Mouse (Mus musculus) midbrain, postnatal 0 days (tissue): ENCODE data around the gene Acsl3. TPM values are rescaled to one million over a fixed set of nuclear protein-coding genes. Genes with fewer than 3 reads are reported as not detected.

Source experiments
- ATAC-seq: fragments of 200-750 bp; cut with Nextera tagmentation; 2 replicates; pipeline ENCODE4 v1.8.0; 2017; ENCODE audit warnings: moderate number of reproducible peaks, mild to moderate bottlenecking, moderate TSS enrichment, moderate library complexity; ENCODE audit not compliant: low FRiP score
- DNase-seq: peaks from one replicate; pipeline ENCODE4 v3.0.0-alpha.2; 2015; ENCODE audit warnings: low spot score
- H3K27ac ChIP-seq: fragments of 300-500 bp; sonication (generic); 2 replicates; pipeline ENCODE4 v1.5.1; 2014; ENCODE audit warnings: low read depth, mild to moderate bottlenecking, low read length, mixed read lengths
- H3K27me3 ChIP-seq: fragments of 300-500 bp; sonication (generic); 2 replicates; pipeline ENCODE4 v1.6.1; 2014; ENCODE audit warnings: low read length, control low read depth, mixed read lengths; ENCODE audit not compliant: insufficient read depth
- H3K36me3 ChIP-seq: fragments of 300-500 bp; sonication (generic); 2 replicates; pipeline ENCODE4 v1.6.1; 2014; ENCODE audit warnings: low read length, control low read depth, mixed read lengths; ENCODE audit not compliant: insufficient read depth
- H3K4me1 ChIP-seq: fragments of 300-500 bp; sonication (generic); 2 replicates; pipeline ENCODE4 v1.6.1; 2014; ENCODE audit warnings: mild to moderate bottlenecking, control low read depth, antibody characterized with exemption, low read length, mixed read lengths; ENCODE audit not compliant: insufficient read depth
- H3K4me2 ChIP-seq: fragments of 300-500 bp; sonication (generic); 2 replicates; pipeline ENCODE4 v1.6.1; 2014; ENCODE audit warnings: low read depth, mild to moderate bottlenecking, low read length, mixed read lengths; ENCODE audit not compliant: poor library complexity, severe bottlenecking
- H3K4me3 ChIP-seq: fragments of 300-500 bp; sonication (generic); 2 replicates; pipeline ENCODE4 v1.5.1; 2014; ENCODE audit warnings: low read depth, mild to moderate bottlenecking, low read length, moderate library complexity
- H3K9ac ChIP-seq: fragments of 300-500 bp; sonication (generic); replicated peaks from 2 replicates; pipeline ENCODE4 v1.6.1; 2014; ENCODE audit warnings: mild to moderate bottlenecking, low read length, moderate library complexity, mixed read lengths; ENCODE audit not compliant: poor library complexity, severe bottlenecking
- H3K9me3 ChIP-seq: fragments of 300-500 bp; sonication (generic); 2 replicates; pipeline ENCODE4 v1.6.1; 2016; ENCODE audit warnings: low read length, control low read depth
- CTCF ChIP-seq: IDR thresholded peaks from 2 replicates; pipeline ENCODE4 v1.5.1; 2016; ENCODE audit warnings: antibody characterized with exemption, mild to moderate bottlenecking
- WGBS: fragments of 180-500 bp; shearing (Covaris S2); extraction: QIAGEN DNeasy Blood & Tissue Kit; methylation state at CpG from one replicate; pipeline ENCODE4 v1.1.7; 2014; 5-methylcytosine and 5-hydroxymethylcytosine counted together
- polyA plus RNA-seq: library from polyadenylated mRNA; unstranded; fragments of >200 nt; fragmentation: Nextera tagmentation; extraction: Ambion mirVana; gene quantifications from 2 replicates; pipeline ENCODE4 v1.2.1, GENCODE M21; 2015
- total RNA-seq: library from RNA; depleted of rRNA; stranded (reverse); fragments of >200 nt; gene quantifications from 2 replicates; pipeline ENCODE4 v1.2.3, GENCODE M21; 2014

The Acsl3 gene
- total and polyA plus RNA-seq, 2 experiments from 2014 or later: 87.5 to 108 TPM

DNA sequence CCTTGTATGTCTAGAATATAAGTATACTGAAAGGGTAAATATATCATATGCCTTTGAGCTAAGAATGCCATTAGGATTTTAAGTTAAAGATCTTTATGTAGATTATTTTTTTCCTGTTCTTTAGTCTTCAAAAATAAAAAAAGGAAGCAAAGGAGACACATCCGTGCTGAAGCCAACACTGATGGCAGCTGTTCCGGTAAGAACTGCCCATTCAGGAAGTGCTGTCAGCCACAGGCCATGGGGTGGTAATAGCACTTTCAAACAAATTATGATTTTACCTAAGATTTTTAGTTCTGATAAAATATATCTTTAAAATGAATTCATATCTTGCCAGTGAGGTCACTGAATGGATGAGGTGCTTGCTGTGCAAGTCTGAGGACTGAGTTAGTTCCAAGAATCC lies 38.7 kb downstream of the Acsl3 start:
- Histone ChIP-seq H3K9ac (no peak overlapping the region), H3K4me3 (no peak overlapping the region), H3K4me1 (no peaks in the 10 kb centered on the region), H3K4me2 (no peak overlapping the region), H3K36me3 (peaks cover 40% of the 10 kb centered on the region), H3K27me3 (no peaks in the 10 kb centered on the region), H3K9me3 (no peaks in the 10 kb centered on the region), H3K27ac (no peak overlapping the region)
- 93% methylated on average over 2 of the region's 2 CpGs for WGBS
- TF ChIP-seq CTCF: no peak
- DNase-seq: no peak
- ATAC-seq: no peak

DNA sequence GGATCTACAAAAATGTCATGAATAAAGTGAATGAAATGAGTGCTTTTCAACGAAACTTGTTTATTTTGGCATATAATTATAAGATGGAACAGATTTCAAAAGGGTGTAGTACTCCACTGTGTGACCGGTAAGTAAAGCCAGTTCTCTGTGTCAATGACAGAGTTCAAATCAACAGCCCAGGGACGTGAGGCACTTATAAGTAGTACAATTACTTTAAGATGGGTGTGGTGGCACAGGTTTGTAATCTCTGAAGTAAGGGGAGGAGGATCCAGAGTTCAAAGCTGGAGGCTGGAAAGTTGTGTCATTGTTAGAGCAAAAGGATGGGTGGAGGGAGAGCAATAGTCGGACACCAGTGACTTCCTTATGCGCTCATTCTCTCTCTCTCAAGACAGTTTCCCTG lies 39.3 kb downstream of the Acsl3 start:
- Histone ChIP-seq H3K36me3 (peaks cover 44% of the 10 kb centered on the region), H3K9ac (no peak overlapping the region), H3K4me2 (no peak overlapping the region), H3K4me3 (no peak overlapping the region), H3K27ac (no peak overlapping the region), H3K27me3 (no peaks in the 10 kb centered on the region), H3K9me3 (no peaks in the 10 kb centered on the region), H3K4me1 (no peaks in the 10 kb centered on the region)
- DNase-seq (no peak), ATAC-seq (no peak)
- 90% methylated on average over 5 of the region's 5 CpGs for WGBS
- no peak for TF ChIP-seq CTCF

DNA sequence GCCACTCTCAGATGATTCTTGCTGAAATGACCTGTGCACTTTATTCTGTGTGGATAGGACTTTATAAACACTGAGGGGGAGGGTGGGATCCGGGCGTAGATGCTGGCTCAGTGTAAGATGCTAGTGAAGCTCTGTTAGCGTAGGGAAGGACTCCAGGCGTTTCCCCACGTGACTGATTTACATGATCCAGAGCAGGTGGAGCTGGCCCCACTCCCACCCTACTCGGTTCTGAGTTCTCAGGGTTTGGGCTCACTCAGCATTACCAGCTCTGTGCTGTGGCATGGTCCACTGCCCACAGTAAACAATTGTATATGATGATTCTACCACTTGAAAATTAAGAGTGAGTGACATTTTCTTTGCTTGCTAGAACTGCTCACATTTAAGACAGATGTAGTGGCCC lies 40.5 kb downstream of the Acsl3 start:
- no peak for TF ChIP-seq CTCF
- DNase-seq (no peak), ATAC-seq (no peak)
- WGBS: 78% methylated on average over 6 of the region's 6 CpGs
- H3K4me2 ChIP-seq: no peak overlapping the region
- no peaks in the 10 kb centered on the region for H3K27me3 ChIP-seq
- no peak overlapping the region for H3K9ac ChIP-seq
- H3K27ac ChIP-seq: no peak overlapping the region
- peaks cover 47% of the 10 kb centered on the region for H3K36me3 ChIP-seq
- no peaks in the 10 kb centered on the region for H3K9me3 ChIP-seq
- no peak overlapping the region for H3K4me3 ChIP-seq
- H3K4me1 ChIP-seq: no peaks in the 10 kb centered on the region

DNA sequence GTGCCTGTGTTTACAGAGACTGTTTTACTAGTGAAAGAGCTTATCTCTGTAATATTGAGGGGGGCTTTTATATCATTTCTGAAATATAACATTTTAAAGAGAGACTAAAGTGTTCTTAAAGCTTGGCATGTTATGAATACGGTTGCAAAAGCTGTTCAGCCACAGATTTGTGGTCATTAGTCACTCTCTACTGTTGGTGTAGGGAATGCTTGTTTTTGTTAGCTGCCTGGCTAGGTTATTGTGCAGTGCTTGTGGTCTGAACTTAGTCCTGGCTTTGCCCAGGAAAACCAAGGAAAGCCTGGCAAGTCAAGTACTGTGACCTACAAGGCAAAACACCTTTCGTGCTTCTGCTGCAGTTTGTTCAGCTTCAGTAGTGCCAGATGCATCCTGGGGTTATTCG lies 44.1 kb downstream of the Acsl3 start:
- DNase-seq: no peak
- WGBS: 96% methylated on average over 3 of the region's 3 CpGs
- no peak for TF ChIP-seq CTCF
- H3K27ac ChIP-seq: no peak overlapping the region
- H3K4me2 ChIP-seq: no peak overlapping the region
- no peak overlapping the region for H3K4me3 ChIP-seq
- no peaks in the 10 kb centered on the region for H3K9me3 ChIP-seq
- ATAC-seq: no peak
- H3K36me3 ChIP-seq: peaks cover 51% of the 10 kb centered on the region
- H3K9ac ChIP-seq: no peak overlapping the region
- no peaks in the 10 kb centered on the region for H3K4me1 ChIP-seq
- no peaks in the 10 kb centered on the region for H3K27me3 ChIP-seq

DNA sequence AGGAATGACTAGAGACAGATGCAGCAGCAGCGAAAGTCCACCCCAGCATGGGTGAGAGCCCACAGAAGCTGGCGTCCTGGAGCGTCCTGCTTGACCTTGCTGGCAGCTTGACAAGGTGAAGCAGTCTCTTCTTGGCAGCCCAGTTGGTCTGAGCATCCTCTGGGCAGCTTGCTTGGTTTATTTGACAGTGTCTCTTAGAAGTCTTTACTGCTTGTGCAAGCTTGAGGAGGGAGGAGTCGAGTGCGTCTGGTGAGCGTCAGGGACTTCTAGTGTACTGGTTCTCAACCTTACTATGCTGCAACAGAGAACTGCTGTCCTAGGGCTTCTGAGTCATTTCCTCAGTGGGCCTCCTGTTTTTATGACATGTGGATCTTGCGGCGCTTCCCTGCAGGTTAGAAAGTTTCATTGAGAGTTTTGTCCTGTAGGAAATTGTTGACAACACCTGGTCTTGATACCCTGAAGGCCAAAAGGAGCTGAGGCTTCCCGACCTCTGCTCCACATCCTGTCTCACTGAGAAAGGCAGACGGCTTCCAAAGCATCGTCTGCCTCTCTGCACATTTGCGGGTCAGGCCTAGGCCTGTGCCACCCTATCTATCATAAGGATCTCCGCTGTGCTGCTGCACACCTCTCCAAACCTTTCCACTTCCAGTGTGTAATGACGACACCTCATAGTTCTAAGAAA lies 44.8 kb downstream of the Acsl3 start:
- no peak for TF ChIP-seq CTCF
- WGBS: 88% methylated on average over 14 of the region's 14 CpGs
- Histone ChIP-seq H3K4me2 (no peak overlapping the region), H3K36me3 (peaks cover 46% of the 10 kb centered on the region), H3K4me1 (no peaks in the 10 kb centered on the region), H3K4me3 (no peak overlapping the region), H3K27ac (no peak overlapping the region), H3K9me3 (no peaks in the 10 kb centered on the region), H3K27me3 (no peaks in the 10 kb centered on the region), H3K9ac (no peak overlapping the region)
- DNase-seq (no peak), ATAC-seq (no peak)

DNA sequence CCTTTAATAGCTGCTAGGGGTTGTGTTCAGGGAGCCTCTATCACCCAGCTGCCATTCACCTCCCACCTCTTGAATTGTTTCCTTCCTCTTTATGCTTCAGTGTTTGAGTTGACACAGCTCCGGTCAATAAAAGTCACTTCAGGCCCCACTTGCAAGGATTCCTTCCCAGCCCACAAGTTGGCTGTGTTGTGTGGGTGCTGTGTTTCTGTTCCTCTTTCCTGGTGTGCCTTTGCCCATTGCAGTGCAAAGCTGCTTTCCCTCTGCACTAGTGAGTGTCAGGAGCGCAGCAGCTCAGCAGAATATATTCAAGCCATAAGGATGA lies 45.3 kb downstream of the Acsl3 start:
- H3K4me3 ChIP-seq: no peak overlapping the region
- H3K27ac ChIP-seq: no peak overlapping the region
- no peak for TF ChIP-seq CTCF
- no peak overlapping the region for H3K4me2 ChIP-seq
- no peaks in the 10 kb centered on the region for H3K27me3 ChIP-seq
- peaks cover 46% of the 10 kb centered on the region for H3K36me3 ChIP-seq
- H3K4me1 ChIP-seq: no peaks in the 10 kb centered on the region
- no peaks in the 10 kb centered on the region for H3K9me3 ChIP-seq
- H3K9ac ChIP-seq: no peak overlapping the region
- ATAC-seq (no peak), DNase-seq (no peak)
- WGBS: 95% methylated on average over 2 of the region's 2 CpGs
